Mouse (Mus musculus): ENCODE data around the gene Rbm44. TPM values are rescaled to one million over a fixed set of nuclear protein-coding genes. Genes with fewer than 3 reads are reported as not detected.
A peak's percentile ranks its signal among the peaks of the same experiment; 100 is the strongest.

The Rbm44 gene
- total RNA-seq, 4 experiments from 2014 or later: not detected

DNA sequence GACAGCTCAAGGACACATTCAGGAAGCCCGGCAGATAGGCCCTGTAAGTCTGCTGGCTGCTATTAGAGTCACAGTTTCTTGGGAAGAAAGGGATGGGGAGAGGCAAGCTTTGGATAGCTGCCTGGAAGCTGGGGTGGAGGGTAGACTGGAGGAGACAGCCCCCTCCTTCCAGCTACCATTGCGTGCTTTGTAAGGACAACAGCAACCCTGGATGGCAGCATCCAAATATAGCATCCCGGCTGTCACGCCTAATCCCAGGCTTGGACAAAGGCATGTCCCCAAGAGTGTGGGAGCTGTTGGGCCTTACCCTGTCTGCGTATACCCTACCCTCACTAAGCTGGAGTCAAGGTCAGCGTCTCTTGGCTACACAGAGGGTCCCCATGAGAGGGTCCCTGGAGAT lies 64.5 kb downstream of the Rbm44 start:
- DNase-seq (ENCODE audit: low spot score in 2 of 2): peak in 1 of 2 experiments; percentile 78

DNA sequence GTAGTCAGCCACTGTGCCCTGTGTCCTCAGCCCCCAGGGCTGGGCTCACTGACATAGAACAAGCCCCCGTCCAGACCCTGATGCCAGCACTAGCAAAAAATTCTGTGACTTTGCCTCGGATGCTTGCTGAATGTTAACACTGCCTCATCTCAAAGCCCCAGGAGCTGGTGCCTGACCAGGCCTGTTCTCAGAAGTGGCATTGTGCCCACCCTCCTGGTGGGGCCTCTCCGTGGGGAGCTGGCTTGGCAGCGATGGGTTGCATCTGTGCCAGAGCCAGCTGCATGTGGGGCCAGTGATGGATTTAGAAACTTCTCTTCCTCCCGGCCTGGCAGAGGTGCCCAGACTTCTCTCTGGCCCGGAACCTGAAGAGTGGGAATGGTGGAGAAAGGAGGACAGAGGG lies 64.9 kb downstream of the Rbm44 start:
- DNase-seq (ENCODE audit: low spot score in 2 of 2): peak; percentile 71 to 93

- peak in 1 of 2 experiments; percentile 66 for DNase-seq (ENCODE audit: low spot score in 2 of 2)
Measured at GRCm38 (mm10) chr1:91211099-91211498, 66.2 kb downstream of the Rbm44 start.

DNA sequence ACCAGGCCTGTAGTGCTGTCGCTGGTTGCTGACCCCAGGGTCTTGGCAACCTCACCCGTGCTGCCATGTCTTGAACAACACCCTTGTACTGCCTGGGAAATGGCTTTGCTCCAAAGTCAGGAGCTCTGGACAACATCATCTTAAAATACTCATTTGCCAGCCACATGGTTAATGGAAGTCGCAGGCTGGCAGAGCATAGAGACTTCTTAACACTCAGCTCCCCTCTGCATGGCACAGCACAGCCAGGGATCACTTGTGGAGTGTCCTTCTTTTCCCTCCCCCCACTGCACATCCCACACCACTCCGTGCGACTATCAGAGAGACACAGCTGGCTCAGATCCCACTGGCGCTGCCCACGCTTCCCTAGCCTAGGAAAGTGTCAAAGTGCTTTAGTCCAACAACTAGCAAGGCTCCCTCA lies 66.7 kb downstream of the Rbm44 start:
- DNase-seq (ENCODE audit: low spot score in 2 of 2): no peak

- no peak for DNase-seq (ENCODE audit: low spot score in 2 of 2)
Measured at GRCm38 (mm10) chr1:91215264-91215663, 70.4 kb downstream of the Rbm44 start.

- DNase-seq (ENCODE audit: low spot score in 2 of 2): no peak
Measured at GRCm38 (mm10) chr1:91215981-91216380, 71.1 kb downstream of the Rbm44 start.

GRCm38 (mm10) chr1:91216504-91217267 lies 71.8 kb downstream of the Rbm44 start:
- no peak for DNase-seq (ENCODE audit: low spot score in 2 of 2)

- DNase-seq (ENCODE audit: low spot score in 2 of 2): no peak
Measured at GRCm38 (mm10) chr1:91219641-91220321, 74.9 kb downstream of the Rbm44 start.

DNA sequence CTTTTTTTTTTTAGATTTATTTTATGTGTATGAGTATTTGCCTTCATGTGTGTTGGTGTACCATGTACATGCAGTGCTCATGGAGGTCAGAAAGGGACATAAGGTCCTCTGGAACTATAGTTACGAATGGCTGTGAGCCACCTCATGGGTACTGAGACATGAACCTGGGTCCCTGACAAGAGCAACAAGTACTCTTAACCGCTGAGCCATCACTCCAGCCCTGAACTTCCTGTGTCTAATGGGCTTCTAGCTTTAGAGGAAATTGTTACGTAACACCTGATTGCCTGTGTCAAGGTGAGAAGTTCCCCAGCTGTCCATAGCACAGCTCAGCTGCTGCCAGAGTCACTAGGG lies 75.4 kb downstream of the Rbm44 start:
- DNase-seq (ENCODE audit: low spot score in 2 of 2): no peak

Other genes starting within 250 kb of the Rbm44 start
- gene Mlph, start 230.0 kb upstream of the Rbm44 start, total RNA-seq (2022): 1 to 10 TPM; 1.8 to 4.0 (median 2.7) TPM
- gene Prlh, start 192.0 kb upstream of the Rbm44 start, total RNA-seq (2022): not detected
- under 1 TPM in 1 of 4 experiments, not detected in 3; 0.59 TPM for gene Rab17, start 175.4 kb upstream of the Rbm44 start, total RNA-seq (2022)
- gene Lrrfip1, start 146.4 kb upstream of the Rbm44 start, total RNA-seq (2022): 10 to 100 TPM; 56.4 to 65.5 (median 60.6) TPM
- 10 to 100 TPM; 50.9 to 58.7 (median 52.5) TPM for gene Ramp1, start 34.7 kb downstream of the Rbm44 start, total RNA-seq (2022)
- 10 to 100 TPM; 48.2 to 54.9 (median 51.6) TPM for gene Ube2f, start 105.2 kb downstream of the Rbm44 start, total RNA-seq (2022)
- gene Scly, start 153.2 kb downstream of the Rbm44 start, total RNA-seq (2022): 10 to 100 TPM; 19.5 to 24.4 (median 21.5) TPM
- under 1 TPM; 0.37 to 0.72 (median 0.39) TPM for gene Espnl, start 177.0 kb downstream of the Rbm44 start, total RNA-seq (2022)
- under 1 TPM in 3 of 4 experiments, not detected in 1; 0.11 to 0.33 (median 0.21) TPM for gene Klhl30, start 205.9 kb downstream of the Rbm44 start, total RNA-seq (2022)
- gene Erfe, start 221.3 kb downstream of the Rbm44 start, total RNA-seq (2022): under 1 TPM; 0.21 to 0.78 (median 0.53) TPM